Mouse (Mus musculus): Measurements from ENCODE around the gene Mbnl2.

Gene Mbnl2

DNA sequence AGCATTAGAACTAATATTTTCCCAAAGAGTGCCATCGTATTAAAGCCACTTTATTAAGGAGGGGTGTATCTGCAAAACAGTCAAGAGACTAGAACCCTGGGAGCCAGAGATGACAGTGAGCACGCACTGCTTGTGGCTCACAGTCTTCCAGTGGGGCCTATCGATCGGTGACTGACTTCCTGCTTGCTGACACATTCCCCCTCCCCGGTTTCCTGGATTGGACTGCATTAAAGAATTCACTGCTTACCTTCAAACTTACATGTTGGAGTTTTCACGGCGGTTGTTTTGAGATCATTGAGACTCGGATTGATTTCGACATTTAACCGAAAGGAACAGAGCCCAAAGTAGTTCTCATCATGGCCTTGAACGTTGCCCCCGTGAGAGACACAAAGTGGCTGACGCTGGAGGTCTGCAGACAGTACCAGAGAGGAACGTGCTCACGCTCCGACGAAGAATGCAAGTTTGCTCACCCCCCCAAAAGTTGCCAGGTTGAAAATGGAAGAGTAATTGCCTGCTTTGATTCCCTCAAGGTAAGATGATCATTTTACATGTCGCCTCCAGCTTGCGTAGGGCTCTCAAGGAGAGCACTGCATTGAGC is 49.5 kb downstream of the Mbnl2 start:
- no peak for DNase-seq (ENCODE audit: extremely low spot score, low spot score)

- no peak for DNase-seq (ENCODE audit: extremely low spot score, low spot score)
Measured at GRCm38 (mm10) chr14:120325673-120326072, 50.2 kb downstream of the Mbnl2 start.

DNA sequence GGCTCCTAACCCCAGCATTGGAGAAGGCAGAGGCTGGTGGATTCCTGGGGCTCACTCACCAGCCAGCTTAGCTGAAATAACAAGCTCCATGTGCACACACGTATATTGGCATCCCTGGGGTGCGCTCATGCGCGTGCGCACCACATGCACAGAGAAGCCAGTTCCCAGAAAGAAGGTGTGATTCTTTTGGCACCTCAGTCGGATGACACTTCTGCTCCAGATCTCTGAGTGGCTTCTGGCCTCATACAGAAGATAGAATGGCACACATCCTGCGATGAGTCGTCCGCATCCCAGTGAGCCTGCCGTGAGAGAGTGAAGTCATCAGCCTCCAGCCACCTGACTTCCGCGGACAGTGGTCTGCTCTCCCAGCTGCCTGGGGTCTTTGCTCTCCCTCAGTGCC is 55.0 kb downstream of the Mbnl2 start:
- DNase-seq (ENCODE audit: extremely low spot score, low spot score) = no peak

GRCm38 (mm10) chr14:120330881-120331514 is 55.5 kb downstream of the Mbnl2 start:
- DNase-seq (ENCODE audit: extremely low spot score, low spot score) = no peak

GRCm38 (mm10) chr14:120333465-120334243 is 58.2 kb downstream of the Mbnl2 start:
- no peak for DNase-seq (ENCODE audit: extremely low spot score, low spot score)

GRCm38 (mm10) chr14:120335366-120335765 is 59.9 kb downstream of the Mbnl2 start:
- DNase-seq (ENCODE audit: extremely low spot score, low spot score) = no peak

DNA sequence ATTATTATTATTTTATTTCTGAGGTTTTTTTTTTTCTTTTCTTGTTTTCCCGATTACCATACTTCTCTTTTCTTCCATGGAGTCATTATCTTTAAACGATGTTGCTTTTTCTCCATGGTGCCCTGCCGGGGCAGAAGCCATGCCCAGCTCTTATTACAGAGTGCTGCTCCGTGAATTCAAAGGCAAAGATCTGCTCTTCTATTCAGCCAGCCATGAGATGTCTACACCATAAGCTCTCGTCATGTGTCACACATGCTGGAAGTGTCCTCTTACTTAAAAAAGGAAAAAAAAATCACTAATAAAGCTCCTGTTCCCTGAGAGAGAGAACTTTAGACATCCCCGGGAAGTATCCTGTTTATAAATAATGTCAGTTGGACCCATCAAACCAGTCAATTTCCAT is 60.4 kb downstream of the Mbnl2 start:
- DNase-seq (ENCODE audit: extremely low spot score, low spot score) = no peak

GRCm38 (mm10) chr14:120336380-120336779 is 60.9 kb downstream of the Mbnl2 start:
- DNase-seq (ENCODE audit: extremely low spot score, low spot score) = no peak

- DNase-seq (ENCODE audit: extremely low spot score, low spot score) = no peak
Measured at GRCm38 (mm10) chr14:120336841-120337240, 61.4 kb downstream of the Mbnl2 start.

DNA sequence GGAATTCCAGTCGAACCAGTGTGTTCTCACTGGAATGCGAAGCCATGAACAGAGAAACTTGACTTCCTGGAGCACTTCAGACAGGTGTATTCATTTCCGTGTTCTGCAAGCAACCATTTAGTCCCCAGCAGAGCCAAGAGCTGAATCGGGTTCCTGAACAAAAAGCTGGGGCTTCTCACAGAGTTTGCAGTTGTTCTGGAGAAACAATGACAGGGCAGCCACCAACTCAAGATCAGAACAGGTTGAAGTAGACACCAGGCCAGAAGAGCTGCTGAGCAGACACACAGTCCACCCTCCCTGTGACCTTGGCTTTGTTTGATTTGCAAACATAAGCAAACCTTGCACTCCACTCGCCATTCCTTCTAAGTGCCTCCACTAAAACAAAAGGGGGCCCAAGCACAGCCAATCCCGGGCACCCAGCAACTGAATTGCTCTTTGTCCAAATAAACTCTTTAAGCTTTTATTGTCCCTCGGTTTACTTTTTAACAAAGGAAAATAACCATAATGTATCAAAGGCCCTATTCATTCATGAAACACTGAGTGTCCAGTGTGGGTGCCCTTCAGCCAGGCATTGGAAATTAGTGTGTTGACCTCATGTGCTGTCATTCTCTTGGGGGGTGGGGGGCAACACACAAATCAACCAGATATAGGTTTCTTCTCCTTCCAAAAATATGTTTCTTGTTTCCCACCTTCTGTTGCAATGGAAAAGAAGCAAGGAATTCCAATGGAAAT is 62.4 kb downstream of the Mbnl2 start:
- DNase-seq (ENCODE audit: extremely low spot score, low spot score) = no peak

GRCm38 (mm10) chr14:120338706-120339105 is 63.2 kb downstream of the Mbnl2 start:
- no peak for DNase-seq (ENCODE audit: extremely low spot score, low spot score)

GRCm38 (mm10) chr14:120341912-120342311 is 66.4 kb downstream of the Mbnl2 start:
- no peak for DNase-seq (ENCODE audit: extremely low spot score, low spot score)

DNA sequence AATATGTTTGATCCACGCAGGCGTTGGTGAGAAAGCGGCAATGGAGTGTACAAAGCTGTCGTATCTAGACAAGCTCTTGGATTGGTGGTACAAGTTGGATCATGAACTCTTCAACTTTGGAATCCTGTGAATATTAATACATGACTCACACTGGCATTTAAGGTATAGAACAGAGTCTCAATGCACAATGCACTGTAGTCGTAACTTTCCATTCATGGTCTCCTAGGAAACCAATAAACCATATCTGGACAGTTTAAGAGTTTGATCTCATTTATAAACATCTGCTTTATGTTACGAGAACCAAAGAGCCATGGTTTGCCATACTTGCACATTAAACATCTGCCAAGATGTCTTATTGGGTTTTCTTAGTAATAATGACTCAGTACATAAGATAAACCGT is 66.9 kb downstream of the Mbnl2 start:
- no peak for DNase-seq (ENCODE audit: extremely low spot score, low spot score)

GRCm38 (mm10) chr14:120344641-120345040 is 69.2 kb downstream of the Mbnl2 start:
- no peak for DNase-seq (ENCODE audit: extremely low spot score, low spot score)

GRCm38 (mm10) chr14:120347410-120348315 is 72.2 kb downstream of the Mbnl2 start:
- DNase-seq (ENCODE audit: extremely low spot score, low spot score) = no peak

DNA sequence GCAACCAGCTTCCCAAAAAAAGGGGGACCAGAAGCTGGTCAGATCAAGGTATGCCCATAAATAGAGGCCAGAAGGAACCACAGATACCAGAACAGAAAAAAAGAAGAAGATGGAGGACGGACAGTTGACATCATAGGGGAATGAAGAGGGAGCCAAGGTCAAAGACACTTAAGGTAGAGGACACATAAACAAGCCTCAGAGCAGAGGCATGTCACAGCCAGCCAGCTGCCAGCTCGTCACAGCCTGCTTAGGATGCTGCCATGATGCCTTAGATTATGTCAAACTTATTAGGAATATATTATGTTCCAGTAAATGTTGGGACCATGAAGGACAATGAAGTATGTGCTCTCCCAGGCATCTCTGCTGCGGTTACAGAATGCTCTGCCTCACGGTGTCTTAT is 73.9 kb downstream of the Mbnl2 start:
- no peak for DNase-seq (ENCODE audit: extremely low spot score, low spot score)

DNA sequence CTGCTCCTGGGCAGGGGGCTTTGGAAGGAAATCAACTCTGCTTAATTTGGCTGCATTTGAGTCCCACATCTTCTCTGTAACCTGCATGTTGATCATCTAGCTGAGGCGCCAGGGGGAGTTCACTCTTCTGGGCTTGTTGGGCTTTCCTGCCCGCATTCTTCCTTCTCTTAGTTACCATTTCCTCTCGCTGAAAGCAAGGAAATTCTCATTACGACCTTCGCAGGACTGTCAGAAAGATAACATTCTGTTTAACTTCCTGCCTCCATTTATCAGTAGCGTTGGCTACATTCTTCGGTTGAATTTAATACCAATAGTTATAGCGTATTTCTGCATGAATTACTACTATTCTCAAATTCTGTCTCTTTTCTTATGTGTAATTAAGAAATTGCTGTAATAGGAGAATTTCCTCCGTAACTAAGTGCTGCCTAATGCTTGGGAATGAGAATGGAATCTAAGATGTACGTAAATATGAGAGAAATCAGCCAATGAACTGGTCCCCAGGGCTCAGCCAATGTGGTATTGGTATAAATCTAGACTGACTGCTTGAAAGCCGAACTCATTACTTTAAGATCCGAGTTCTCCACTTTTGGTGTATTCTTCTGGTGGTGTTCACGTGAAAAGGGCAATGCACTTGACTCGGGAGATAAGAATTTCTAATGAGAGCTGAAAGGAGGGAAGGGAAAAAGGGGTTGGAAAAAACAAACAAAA is 76.8 kb downstream of the Mbnl2 start:
- no peak for DNase-seq (ENCODE audit: extremely low spot score, low spot score)

GRCm38 (mm10) chr14:120353211-120353610 is 77.7 kb downstream of the Mbnl2 start:
- no peak for DNase-seq (ENCODE audit: extremely low spot score, low spot score)

- no peak for DNase-seq (ENCODE audit: extremely low spot score, low spot score)
Measured at GRCm38 (mm10) chr14:120354595-120354994, 79.1 kb downstream of the Mbnl2 start.

DNA sequence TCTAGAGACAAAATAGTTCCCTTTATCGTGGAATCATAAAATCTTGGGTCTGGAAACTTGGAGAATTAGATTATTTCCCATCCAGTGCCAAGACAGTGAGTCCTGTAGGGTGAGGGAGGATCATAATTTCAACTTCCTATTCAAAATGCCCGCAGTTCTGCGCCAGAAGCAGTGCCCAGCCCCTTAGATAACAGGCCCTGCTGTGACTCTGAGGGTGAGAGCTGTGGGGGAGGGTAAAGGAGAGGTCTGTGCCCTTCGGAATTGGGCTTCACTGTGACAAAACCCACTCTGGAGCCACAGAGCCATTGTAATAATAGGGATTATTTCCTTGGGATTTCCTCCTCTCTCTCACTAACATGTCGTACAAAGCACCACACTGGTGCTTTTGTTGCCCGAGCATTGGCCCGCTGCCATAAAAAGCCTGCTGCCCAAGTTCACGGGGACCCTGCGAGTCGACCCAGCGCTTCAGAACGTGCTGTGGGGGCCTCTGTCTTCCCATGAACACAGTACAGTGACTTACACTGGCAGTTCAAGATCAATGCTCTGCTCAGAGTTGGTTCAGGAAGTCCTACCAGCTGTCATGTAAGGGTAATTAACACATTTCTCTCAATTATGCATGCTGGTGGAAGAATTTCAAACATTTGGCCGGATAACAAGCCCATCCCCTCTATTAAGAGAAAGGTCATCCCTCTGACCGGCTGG is 79.7 kb downstream of the Mbnl2 start:
- DNase-seq (ENCODE audit: extremely low spot score, low spot score) = peak; percentile 37
